Mouse (Mus musculus) 3134 (cell line): ENCODE measurements around the gene Trip6.

Experiments
- DNase-seq: peaks from one replicate; pipeline ENCODE4 v3.0.0-alpha.2; 2011; ENCODE audit warnings: low spot score; ENCODE audit not compliant: insufficient read length; ENCODE audit errors: extremely low read depth

The Trip6 gene

GRCm38 (mm10) chr5:137277360-137278342, 36.6 kb downstream of the Trip6 start:
- no peak for DNase-seq

GRCm38 (mm10) chr5:137268131-137268910, 45.9 kb downstream of the Trip6 start:
- no peak for DNase-seq

GRCm38 (mm10) chr5:137264787-137265186, 49.4 kb downstream of the Trip6 start:
- DNase-seq, result no peak

GRCm38 (mm10) chr5:137263897-137264720, 50.1 kb downstream of the Trip6 start:
- DNase-seq, result no peak
